Mouse (Mus musculus) kidney, embryonic 14.5 days (tissue): ENCODE data around the gene Ngrn. TPM values are rescaled to one million over a fixed set of nuclear protein-coding genes. Genes with fewer than 3 reads are reported as not detected.
A peak's percentile ranks its signal among the peaks of the same experiment; 100 is the strongest.

Source experiments
- ATAC-seq: fragments of 200-750 bp; cut with Nextera tagmentation; 2 replicates; pipeline ENCODE4 v1.8.0; 2017; ENCODE audit warnings: moderate number of reproducible peaks, mild to moderate bottlenecking, moderate TSS enrichment, moderate library complexity; ENCODE audit not compliant: low FRiP score, low TSS enrichment
- H3K27ac ChIP-seq: fragments of 300-500 bp; sonication (generic); 2 replicates; pipeline ENCODE4 v1.5.1; 2014; ENCODE audit warnings: low read depth, mild to moderate bottlenecking, low read length, moderate library complexity, mixed read lengths
- H3K27me3 ChIP-seq: fragments of 300-500 bp; sonication (generic); 2 replicates; pipeline ENCODE4 v1.6.1; 2014; ENCODE audit warnings: mild to moderate bottlenecking, low read length; ENCODE audit not compliant: control insufficient read depth, insufficient read depth
- H3K36me3 ChIP-seq: fragments of 300-500 bp; sonication (generic); 2 replicates; pipeline ENCODE4 v1.6.1; 2014; ENCODE audit warnings: low read length, mixed read lengths; ENCODE audit not compliant: control insufficient read depth, insufficient read depth
- H3K4me1 ChIP-seq: fragments of 300-500 bp; sonication (generic); 2 replicates; pipeline ENCODE4 v1.6.1; 2014; ENCODE audit warnings: low read length, mixed read lengths; ENCODE audit not compliant: control insufficient read depth, insufficient read depth
- H3K4me2 ChIP-seq: fragments of 300-500 bp; sonication (generic); replicated peaks from 2 replicates; pipeline ENCODE4 v1.6.1; 2014; ENCODE audit warnings: low read depth, mild to moderate bottlenecking, low read length
- H3K4me3 ChIP-seq: fragments of 300-500 bp; sonication (generic); 2 replicates; pipeline ENCODE4 v1.5.1; 2014; ENCODE audit warnings: mild to moderate bottlenecking, low read length
- H3K9ac ChIP-seq: fragments of 300-500 bp; sonication (generic); 2 replicates; pipeline ENCODE4 v1.6.1; 2014; ENCODE audit warnings: low read depth, mild to moderate bottlenecking, low read length, moderate library complexity
- H3K9me3 ChIP-seq: fragments of 300-500 bp; sonication (generic); 2 replicates; pipeline ENCODE4 v1.6.1; 2016; ENCODE audit warnings: low read length; ENCODE audit not compliant: control insufficient read depth
- WGBS: fragments of 180-500 bp; shearing (Covaris S2); extraction: QIAGEN DNeasy Blood & Tissue Kit; methylation state at CpG from one replicate; pipeline ENCODE4 v1.1.7; 2014; 5-methylcytosine and 5-hydroxymethylcytosine counted together
- polyA plus RNA-seq: library from polyadenylated mRNA; unstranded; fragments of >200 nt; fragmentation: Nextera tagmentation; extraction: Ambion mirVana; gene quantifications from 2 replicates; pipeline ENCODE4 v1.2.1, GENCODE M21; 2014

Ngrn gene
- polyA plus RNA-seq, 1 experiment from 2014 or later: 49.7 TPM

GRCm38 (mm10) chr7:80287736-80288135 is 26.7 kb downstream of the Ngrn start:
- H3K36me3 ChIP-seq: peaks cover 57% of the 10 kb centered on the region
- no peak for ATAC-seq
- H3K27me3 ChIP-seq: no peaks in the 10 kb centered on the region
- WGBS: 80% methylated on average over 10 of the region's 10 CpGs
- no peaks in the 10 kb centered on the region for H3K4me1 ChIP-seq
- H3K9me3 ChIP-seq: no peaks in the 10 kb centered on the region
- H3K4me3 ChIP-seq: no peak overlapping the region
- no peak overlapping the region for H3K9ac ChIP-seq
- H3K27ac ChIP-seq: no peak overlapping the region
- no peak overlapping the region for H3K4me2 ChIP-seq

GRCm38 (mm10) chr7:80294062-80294763 is 33.2 kb downstream of the Ngrn start, which contains the start of gene Prc1:
Gene Prc1, plus strand, starts transcription at chr7:80294450.
- no peaks in the 10 kb centered on the region for H3K9me3 ChIP-seq
- H3K9ac ChIP-seq: peak within 1 kb of the TSS; percentile 77
- H3K27me3 ChIP-seq: no peaks in the 10 kb centered on the region
- H3K4me2 ChIP-seq: peak within 1 kb of the TSS; percentile 48
- peak within 1 kb of the TSS; percentile 95 for H3K4me3 ChIP-seq
- peaks cover 7% of the 10 kb centered on the region; the same call in 1 of the 2 replicates for H3K4me1 ChIP-seq
- peak; percentile 100 for ATAC-seq
- peak within 1 kb of the TSS; percentile 76 for H3K27ac ChIP-seq
- H3K36me3 ChIP-seq: peaks cover 12% of the 10 kb centered on the region
- under 1% methylated on average over 52 of the region's 52 CpGs for WGBS

- Histone ChIP-seq H3K9me3 (no peaks in the 10 kb centered on the region), H3K36me3 (peaks cover 14% of the 10 kb centered on the region), H3K9ac (peak overlapping the region; percentile 77), H3K27me3 (no peaks in the 10 kb centered on the region), H3K4me3 (peak overlapping the region; percentile 95), H3K27ac (peak overlapping the region; percentile 76), H3K4me1 (peaks cover 7% of the 10 kb centered on the region; the same call in 1 of the 2 replicates), H3K4me2 (peak overlapping the region; percentile 48)
- peak; percentile 61; the same call in 1 of the 2 replicates for ATAC-seq
- WGBS: 9% methylated on average over 37 of the region's 37 CpGs
Measured at GRCm38 (mm10) chr7:80294764-80295648, 34.0 kb downstream of the Ngrn start.

GRCm38 (mm10) chr7:80296462-80296861 is 35.4 kb downstream of the Ngrn start:
- H3K4me1 ChIP-seq: peaks cover 7% of the 10 kb centered on the region; the same call in 1 of the 2 replicates
- H3K36me3 ChIP-seq: peaks cover 18% of the 10 kb centered on the region
- ATAC-seq: no peak
- H3K27me3 ChIP-seq: no peaks in the 10 kb centered on the region
- no peak overlapping the region for H3K27ac ChIP-seq
- H3K4me2 ChIP-seq: no peak overlapping the region
- H3K9ac ChIP-seq: no peak overlapping the region
- WGBS: 94% methylated on average over 6 of the region's 6 CpGs
- no peak overlapping the region for H3K4me3 ChIP-seq
- no peaks in the 10 kb centered on the region for H3K9me3 ChIP-seq

GRCm38 (mm10) chr7:80297041-80297440 is 36.0 kb downstream of the Ngrn start:
- H3K4me2 ChIP-seq: no peak overlapping the region
- no peak overlapping the region for H3K4me3 ChIP-seq
- no peaks in the 10 kb centered on the region for H3K9me3 ChIP-seq
- peaks cover 24% of the 10 kb centered on the region for H3K36me3 ChIP-seq
- no peak overlapping the region for H3K27ac ChIP-seq
- no peak for ATAC-seq
- H3K4me1 ChIP-seq: peaks cover 7% of the 10 kb centered on the region; the same call in 1 of the 2 replicates
- H3K9ac ChIP-seq: no peak overlapping the region
- 85% methylated on average over 3 of the region's 3 CpGs for WGBS
- no peaks in the 10 kb centered on the region for H3K27me3 ChIP-seq

GRCm38 (mm10) chr7:80298754-80299153 is 37.7 kb downstream of the Ngrn start:
- Histone ChIP-seq H3K9ac (no peak overlapping the region), H3K9me3 (no peaks in the 10 kb centered on the region), H3K4me3 (no peak overlapping the region), H3K36me3 (peaks cover 38% of the 10 kb centered on the region), H3K4me2 (no peak overlapping the region), H3K27me3 (no peaks in the 10 kb centered on the region), H3K4me1 (peaks cover 7% of the 10 kb centered on the region; the same call in 1 of the 2 replicates), H3K27ac (no peak overlapping the region)
- 94% methylated on average over 4 of the region's 4 CpGs for WGBS
- ATAC-seq: no peak

GRCm38 (mm10) chr7:80299568-80299967 is 38.6 kb downstream of the Ngrn start:
- WGBS: 97% methylated on average over 3 of the region's 3 CpGs
- Histone ChIP-seq H3K27me3 (no peaks in the 10 kb centered on the region), H3K4me2 (no peak overlapping the region), H3K27ac (no peak overlapping the region), H3K36me3 (peaks cover 46% of the 10 kb centered on the region), H3K9me3 (no peaks in the 10 kb centered on the region), H3K4me3 (no peak overlapping the region), H3K4me1 (peaks cover 7% of the 10 kb centered on the region; the same call in 1 of the 2 replicates), H3K9ac (no peak overlapping the region)
- ATAC-seq: no peak

- no peak overlapping the region for H3K4me3 ChIP-seq
- no peaks in the 10 kb centered on the region for H3K27me3 ChIP-seq
- no peaks in the 10 kb centered on the region for H3K4me1 ChIP-seq
- WGBS: 91% methylated on average over 2 of the region's 2 CpGs
- no peak overlapping the region for H3K27ac ChIP-seq
- no peak overlapping the region for H3K9ac ChIP-seq
- no peaks in the 10 kb centered on the region for H3K9me3 ChIP-seq
- H3K36me3 ChIP-seq: peaks cover 66% of the 10 kb centered on the region
- no peak overlapping the region for H3K4me2 ChIP-seq
- no peak for ATAC-seq
Measured at GRCm38 (mm10) chr7:80301522-80301921, 40.5 kb downstream of the Ngrn start.

- Histone ChIP-seq H3K9me3 (no peaks in the 10 kb centered on the region), H3K27me3 (no peaks in the 10 kb centered on the region), H3K9ac (no peak overlapping the region), H3K4me3 (no peak overlapping the region), H3K4me2 (no peak overlapping the region), H3K4me1 (no peaks in the 10 kb centered on the region), H3K27ac (no peak overlapping the region), H3K36me3 (peaks cover 97% of the 10 kb centered on the region)
- no peak for ATAC-seq
- WGBS: 83% methylated on average over 3 of the region's 3 CpGs
Measured at GRCm38 (mm10) chr7:80307766-80308165, 46.8 kb downstream of the Ngrn start.
